Mouse (Mus musculus) lung, embryonic 16.5 days (tissue): ENCODE measurements at regions not wholly inside any gene's neighbourhood (a gene's known extent, or its start where the extent isn't known, plus 50 kb on each side); places are given as distances from the start of the nearest gene placed in this dataset.

Experiments
- ATAC-seq: fragments of 200-750 bp; cut with Nextera tagmentation; 2 replicates; pipeline ENCODE4 v1.8.0; 2017; ENCODE audit warnings: low read depth, mild to moderate bottlenecking, moderate library complexity
- H3K27ac ChIP-seq: fragments of 300-500 bp; sonication (generic); 2 replicates; pipeline ENCODE4 v1.5.1; 2014; ENCODE audit warnings: mild to moderate bottlenecking, control low read depth, low read length
- H3K27me3 ChIP-seq: fragments of 300-500 bp; sonication (generic); 2 replicates; pipeline ENCODE4 v1.6.1; 2014; ENCODE audit warnings: low read depth, low read length, mixed read lengths; ENCODE audit not compliant: control insufficient read depth, insufficient read depth
- H3K36me3 ChIP-seq: fragments of 300-500 bp; sonication (generic); 2 replicates; pipeline ENCODE4 v1.6.1; 2014; ENCODE audit warnings: low read length; ENCODE audit not compliant: control insufficient read depth, insufficient read depth
- H3K4me1 ChIP-seq: fragments of 300-500 bp; sonication (generic); replicated peaks from 2 replicates; pipeline ENCODE4 v1.6.1; 2014; ENCODE audit warnings: low read length, mixed read lengths; ENCODE audit not compliant: control insufficient read depth, insufficient read depth
- H3K4me2 ChIP-seq: fragments of 300-500 bp; sonication (generic); 2 replicates; pipeline ENCODE4 v1.6.1; 2014; ENCODE audit warnings: low read depth, low read length, control low read depth
- H3K4me3 ChIP-seq: fragments of 300-500 bp; sonication (generic); 2 replicates; pipeline ENCODE4 v1.5.1; 2014; ENCODE audit warnings: mild to moderate bottlenecking, low read length, control low read depth
- H3K9ac ChIP-seq: fragments of 300-500 bp; sonication (generic); 2 replicates; pipeline ENCODE4 v1.6.1; 2014; ENCODE audit warnings: low read length, control low read depth
- H3K9me3 ChIP-seq: fragments of 300-500 bp; sonication (generic); 2 replicates; pipeline ENCODE4 v1.6.1; 2016; ENCODE audit warnings: low read length; ENCODE audit not compliant: control insufficient read depth
- WGBS: fragments of 180-500 bp; shearing (Covaris S2); extraction: QIAGEN DNeasy Blood & Tissue Kit; methylation state at CpG from one replicate; pipeline ENCODE4 v1.1.7; 2014; 5-methylcytosine and 5-hydroxymethylcytosine counted together

- Histone ChIP-seq H3K9ac (no peak overlapping the region), H3K36me3 (no peaks in the 10 kb centered on the region)
- WGBS: 57% methylated on average over 3 of the region's 3 CpGs
Observed at GRCm38 (mm10) chr3:133624079-133624875, 79.3 kb upstream of the Tet2 start.

GRCm38 (mm10) chr3:133625046-133625445 is 80.1 kb upstream of the Tet2 start:
- Histone ChIP-seq H3K4me3 (no peak overlapping the region), H3K27ac (no peak overlapping the region), H3K27me3 (no peaks in the 10 kb centered on the region), H3K4me1 (no peaks in the 10 kb centered on the region), H3K4me2 (no peak overlapping the region), H3K36me3 (no peaks in the 10 kb centered on the region), H3K9me3 (no peaks in the 10 kb centered on the region), H3K9ac (no peak overlapping the region)
- whole genome bisulfite sequencing: 81% methylated on average over 3 of the region's 3 CpGs
- ATAC-seq: no peak

More at GRCm38 (mm10) chr3:133624079-133624875, 79.3 kb upstream of the Tet2 start:
- H3K4me1 ChIP-seq: no peaks in the 10 kb centered on the region
- no peak overlapping the region for H3K27ac ChIP-seq
- no peak for ATAC-seq
- H3K27me3 ChIP-seq: no peaks in the 10 kb centered on the region
- H3K4me2 ChIP-seq: no peak overlapping the region
- no peaks in the 10 kb centered on the region for H3K9me3 ChIP-seq
- H3K4me3 ChIP-seq: no peak overlapping the region

GRCm38 (mm10) chr3:133626442-133626841 is 81.5 kb upstream of the Tet2 start:
- Histone ChIP-seq H3K4me1 (no peaks in the 10 kb centered on the region), H3K4me3 (no peak overlapping the region), H3K9me3 (no peaks in the 10 kb centered on the region), H3K36me3 (no peaks in the 10 kb centered on the region), H3K4me2 (no peak overlapping the region), H3K27ac (no peak overlapping the region), H3K27me3 (no peaks in the 10 kb centered on the region), H3K9ac (no peak overlapping the region)
- 44% methylated on average over 1 of the region's 1 CpGs for WGBS
- no peak for ATAC-seq

- Histone ChIP-seq H3K4me1 (no peaks in the 10 kb centered on the region), H3K9ac (no peak overlapping the region), H3K4me2 (no peak overlapping the region), H3K9me3 (no peaks in the 10 kb centered on the region), H3K4me3 (no peak overlapping the region), H3K36me3 (no peaks in the 10 kb centered on the region), H3K27ac (no peak overlapping the region), H3K27me3 (no peaks in the 10 kb centered on the region)
- WGBS: 67% methylated on average over 3 of the region's 3 CpGs
- no peak for ATAC-seq
Observed at GRCm38 (mm10) chr3:133627116-133627844, 82.3 kb upstream of the Tet2 start.

- no peaks in the 10 kb centered on the region for H3K4me1 ChIP-seq
- H3K9ac ChIP-seq: no peak overlapping the region
- 83% methylated on average over 5 of the region's 5 CpGs for WGBS
- no peaks in the 10 kb centered on the region for H3K36me3 ChIP-seq
- no peak for ATAC-seq
- no peaks in the 10 kb centered on the region for H3K27me3 ChIP-seq
- no peak overlapping the region for H3K4me2 ChIP-seq
- no peak overlapping the region for H3K27ac ChIP-seq
- H3K9me3 ChIP-seq: no peaks in the 10 kb centered on the region
- H3K4me3 ChIP-seq: no peak overlapping the region
Observed at GRCm38 (mm10) chr3:133634306-133634705, 89.4 kb upstream of the Tet2 start.

GRCm38 (mm10) chr3:133645604-133646003 is 100.7 kb upstream of the Tet2 start:
- no peaks in the 10 kb centered on the region for H3K4me1 ChIP-seq

GRCm38 (mm10) chr3:133646449-133647059 is 101.6 kb upstream of the Tet2 start:
- Histone ChIP-seq H3K9me3 (no peaks in the 10 kb centered on the region), H3K27me3 (no peaks in the 10 kb centered on the region), H3K4me2 (no peak overlapping the region), H3K4me3 (no peak overlapping the region), H3K36me3 (no peaks in the 10 kb centered on the region), H3K27ac (no peak overlapping the region), H3K4me1 (no peaks in the 10 kb centered on the region), H3K9ac (no peak overlapping the region)
- 48% methylated on average over 6 of the region's 7 CpGs for WGBS
- ATAC-seq: no peak

More at GRCm38 (mm10) chr3:133645604-133646003, 100.7 kb upstream of the Tet2 start:
- WGBS: 100% methylated on average over 1 of the region's 1 CpGs
- H3K9me3 ChIP-seq: no peaks in the 10 kb centered on the region
- H3K4me2 ChIP-seq: no peak overlapping the region
- no peak for ATAC-seq
- no peak overlapping the region for H3K27ac ChIP-seq
- no peaks in the 10 kb centered on the region for H3K27me3 ChIP-seq
- no peak overlapping the region for H3K9ac ChIP-seq
- no peak overlapping the region for H3K4me3 ChIP-seq
- H3K36me3 ChIP-seq: no peaks in the 10 kb centered on the region

GRCm38 (mm10) chr3:133650025-133650424 is 105.1 kb upstream of the Tet2 start:
- Histone ChIP-seq H3K36me3 (no peaks in the 10 kb centered on the region), H3K4me2 (no peak overlapping the region)
- no peak for ATAC-seq

GRCm38 (mm10) chr3:133651996-133652395 is 107.1 kb upstream of the Tet2 start:
- ATAC-seq: no peak
- Histone ChIP-seq H3K27me3 (no peaks in the 10 kb centered on the region), H3K9ac (no peak overlapping the region), H3K4me3 (no peak overlapping the region), H3K4me1 (no peaks in the 10 kb centered on the region), H3K27ac (no peak overlapping the region), H3K9me3 (no peaks in the 10 kb centered on the region), H3K36me3 (no peaks in the 10 kb centered on the region), H3K4me2 (no peak overlapping the region)
- WGBS: 79% methylated on average over 4 of the region's 4 CpGs

More at GRCm38 (mm10) chr3:133650025-133650424, 105.1 kb upstream of the Tet2 start:
- no peaks in the 10 kb centered on the region for H3K27me3 ChIP-seq
- H3K9me3 ChIP-seq: no peaks in the 10 kb centered on the region
- H3K4me3 ChIP-seq: no peak overlapping the region
- H3K27ac ChIP-seq: no peak overlapping the region
- H3K9ac ChIP-seq: no peak overlapping the region
- H3K4me1 ChIP-seq: no peaks in the 10 kb centered on the region
